Mouse (Mus musculus) heart, postnatal 4 days (tissue): Measurements from ENCODE around the gene Slc30a5. TPM values are rescaled to one million over a fixed set of nuclear protein-coding genes. Genes with fewer than 3 reads are reported as not detected.

Experiments
- DNase-seq: peaks from one replicate; pipeline ENCODE4 v3.0.0; 2021
- total RNA-seq, 2 experiments: library from RNA; stranded (reverse); gene quantifications; 2 replicates each; pipeline ENCODE4 v1.2.3; 2021

Slc30a5 gene
- total RNA-seq, 2 experiments from 2014 or later = 32.6 to 33.5 TPM

GRCm38 (mm10) chr13:100754186-100754585, 79.0 kb downstream of the Slc30a5 start:
- DNase-seq = no peak

- DNase-seq = no peak
These were observed 80.2 kb downstream of the Slc30a5 start for GRCm38 (mm10) chr13:100753011-100753410.

Other genes with a start within 250 kb of the Slc30a5 start
- 1 to 10 TPM; 1.7 to 2.0 TPM for gene Marveld2, start 216.5 kb downstream of the Slc30a5 start, total RNA-seq
- gene Ak6, start 182.4 kb downstream of the Slc30a5 start, total RNA-seq = 100 to 1,000 TPM; 102 to 106 TPM
- 10 to 100 TPM; 21.8 to 22.5 TPM for gene Rad17, start 182.4 kb downstream of the Slc30a5 start, total RNA-seq
- gene Taf9, start 181.8 kb downstream of the Slc30a5 start, total RNA-seq = 10 to 100 TPM; 19.8 to 20.3 TPM
- gene Ccdc125, start 163.7 kb downstream of the Slc30a5 start, total RNA-seq = 1 to 10 TPM; 1.2 to 1.6 TPM
- 10 to 100 TPM; 38.0 to 39.1 TPM for gene Cdk7, start 102.5 kb downstream of the Slc30a5 start, total RNA-seq
- 100 to 1,000 TPM; 140 to 151 TPM for gene Mrps36, start 88.8 kb downstream of the Slc30a5 start, total RNA-seq
- 1 to 10 TPM; 8.7 to 9.3 TPM for gene Cenph, start 57.5 kb downstream of the Slc30a5 start, total RNA-seq
- 10 to 100 TPM; 77.4 to 91.6 TPM for gene Ccnb1, start 46.9 kb downstream of the Slc30a5 start, total RNA-seq